Comparison of ENCODE assay signal across 8 mouse cellular contexts in genomic region chr17:49889629-49890028, GRCm38 (mm10).
DNase-seq lines count a peak whose midpoint lies in the region; ATAC-seq and TF ChIP-seq lines count a peak whose summit lies in the region.

No protein-coding gene starts in this region.

- WGBS in kidney, embryonic 14.5 days = 27% methylated on average over 7 of the region's 7 CpGs
- WGBS in hindbrain, postnatal 0 days = 26% methylated on average over 7 of the region's 7 CpGs
- 30% methylated on average over 7 of the region's 7 CpGs for WGBS in neural tube, embryonic 12.5 days

- H3K4me2 ChIP-seq in kidney, embryonic 14.5 days (replicated peaks; ENCODE audit: low read depth, low read length) = no peak overlapping the region
- H3K4me2 ChIP-seq in hindbrain, postnatal 0 days (ENCODE audit: low read depth, low read length) = no peak overlapping the region
- H3K4me2 ChIP-seq in neural tube, embryonic 12.5 days (replicated peaks) = no peak overlapping the region

- no peak for DNase-seq in kidney, postnatal 14 days
- peak; percentile 74 for DNase-seq in embryo, embryonic 10.5 days (ENCODE audit: low spot score)
- DNase-seq in hindbrain, postnatal 0 days (ENCODE audit: low spot score) = peak; percentile 61
- no peak for DNase-seq in testis, postnatal 14 days (ENCODE audit: low spot score)
- no peak for DNase-seq in cerebellum, adult 9-10 months
- no peak for DNase-seq in gastrocnemius, postnatal 36 days

- no peaks in the 10 kb centered on the region for H3K9me3 ChIP-seq in kidney, embryonic 14.5 days (ENCODE audit: control insufficient read depth, low read length)
- H3K9me3 ChIP-seq in hindbrain, postnatal 0 days (ENCODE audit: low read length) = no peaks in the 10 kb centered on the region
- H3K9me3 ChIP-seq in neural tube, embryonic 12.5 days = no peaks in the 10 kb centered on the region

- no peaks in the 10 kb centered on the region for H3K27me3 ChIP-seq in kidney, embryonic 14.5 days (ENCODE audit: control insufficient read depth, insufficient read depth, low read length)
- no peaks in the 10 kb centered on the region for H3K27me3 ChIP-seq in hindbrain, postnatal 0 days (ENCODE audit: insufficient read depth, low read length)
- no peaks in the 10 kb centered on the region for H3K27me3 ChIP-seq in neural tube, embryonic 12.5 days (replicated peaks)

- ATAC-seq in kidney, embryonic 14.5 days (ENCODE audit: low FRiP score, low TSS enrichment) = peak; percentile 50
- ATAC-seq in hindbrain, postnatal 0 days = peak; percentile 60
- peak; percentile 49; the same call in 1 of the 2 replicates for ATAC-seq in neural tube, embryonic 12.5 days (ENCODE audit: low FRiP score, low read depth)

- no peak overlapping the region for H3K9ac ChIP-seq in kidney, embryonic 14.5 days (ENCODE audit: low read depth, low read length)
- H3K9ac ChIP-seq in hindbrain, postnatal 0 days (replicated peaks; ENCODE audit: low read length) = no peak overlapping the region
- no peak overlapping the region for H3K9ac ChIP-seq in neural tube, embryonic 12.5 days

- intact Hi-C loops in gastrocnemius, postnatal 36 days (cut with DNase I) = no loop called here

- TF ChIP-seq CTCF in hindbrain, postnatal 0 days (IDR thresholded peaks at IDR 0.05; ENCODE audit: low read depth) = peak; percentile 61

- no peaks in the 10 kb centered on the region for H3K36me3 ChIP-seq in kidney, embryonic 14.5 days (ENCODE audit: control insufficient read depth, insufficient read depth, low read length)
- H3K36me3 ChIP-seq in hindbrain, postnatal 0 days (ENCODE audit: insufficient read depth, low read length) = no peaks in the 10 kb centered on the region
- H3K36me3 ChIP-seq in neural tube, embryonic 12.5 days = no peaks in the 10 kb centered on the region

- no peak overlapping the region for H3K27ac ChIP-seq in kidney, embryonic 14.5 days (ENCODE audit: low read depth, low read length)
- no peak overlapping the region for H3K27ac ChIP-seq in hindbrain, postnatal 0 days
- no peak overlapping the region for H3K27ac ChIP-seq in neural tube, embryonic 12.5 days

- no peaks in the 10 kb centered on the region for H3K4me1 ChIP-seq in kidney, embryonic 14.5 days (ENCODE audit: control insufficient read depth, insufficient read depth, low read length)
- H3K4me1 ChIP-seq in hindbrain, postnatal 0 days (ENCODE audit: insufficient read depth, low read length) = peaks cover 12% of the 10 kb centered on the region; the same call in 1 of the 2 replicates
- H3K4me1 ChIP-seq in neural tube, embryonic 12.5 days = 0 out of 2 replicates have a peak, but pooled peaks cover 8% of the 10 kb centered on the region

- H3K4me3 ChIP-seq in kidney, embryonic 14.5 days (ENCODE audit: low read length) = no peak overlapping the region
- H3K4me3 ChIP-seq in hindbrain, postnatal 0 days (ENCODE audit: low read length) = no peak overlapping the region
- no peak overlapping the region for H3K4me3 ChIP-seq in neural tube, embryonic 12.5 days

Comparison
In these comparisons a context has a peak if more than half of its experiments do, and no peak if none do; other contexts are left out.
1. DNase-seq: peak in embryo, embryonic 10.5 days (single experiment) and hindbrain, postnatal 0 days (single experiment); none in kidney, postnatal 14 days (single experiment), testis, postnatal 14 days (single experiment), cerebellum, adult 9-10 months (single experiment) and gastrocnemius, postnatal 36 days (0 of 2).
2. Peak in every context shown above with its lines, with median percentiles within 50 percentile points of each other: ATAC-seq.